Mouse (Mus musculus): Measurements from ENCODE around the gene Gm1604a. TPM values are rescaled to one million over a fixed set of nuclear protein-coding genes. Genes with fewer than 3 reads are reported as not detected.
"Not testable (repeated sequence)": the region's sequence is repeated elsewhere in the genome, so short reads cannot be mapped to it uniquely, and the experiment has no call there.

The Gm1604a gene
- total RNA-seq (2022) = 1 to 10 TPM in 3 of 4 experiments, under 1 TPM in 1; 0.66 to 2.3 (median 1.1) TPM

- DNase-seq (ENCODE audit: low spot score in 2 of 2) = peak; percentile 26 to 30
Measured at GRCm38 (mm10) chr17:7025257-7025656, at the start of gene Gm1604a. Gene Gm1604a (plus strand): TSS chr17:7025568.

- peak; percentile 57 to 67 for DNase-seq (ENCODE audit: low spot score in 2 of 2)
Measured at GRCm38 (mm10) chr17:6978287-6979248, 46.8 kb upstream of the Gm1604a start, which contains the start of gene Gm49721. Gene Gm49721 (plus strand): TSS chr17:6978904.

- DNase-seq (ENCODE audit: low spot score in 2 of 2) = not testable (repeated sequence)
Measured at GRCm38 (mm10) chr17:6979380-6979779, 46.0 kb upstream of the Gm1604a start.

GRCm38 (mm10) chr17:6980144-6980543 is 45.2 kb upstream of the Gm1604a start:
- DNase-seq (ENCODE audit: low spot score in 2 of 2) = not testable (repeated sequence)

- not testable (repeated sequence) for DNase-seq (ENCODE audit: low spot score in 2 of 2)
Measured at GRCm38 (mm10) chr17:6986118-6986517, 39.2 kb upstream of the Gm1604a start.

GRCm38 (mm10) chr17:6995504-6995903 is 29.9 kb upstream of the Gm1604a start:
- not testable (repeated sequence) for DNase-seq (ENCODE audit: low spot score in 2 of 2)

GRCm38 (mm10) chr17:6996826-6997225 is 28.5 kb upstream of the Gm1604a start:
- DNase-seq (ENCODE audit: low spot score in 2 of 2) = not testable (repeated sequence)

GRCm38 (mm10) chr17:6997778-6998490 is 27.4 kb upstream of the Gm1604a start:
- DNase-seq (ENCODE audit: low spot score in 2 of 2) = not testable (repeated sequence)

- not testable (repeated sequence) for DNase-seq (ENCODE audit: low spot score in 2 of 2)
Measured at GRCm38 (mm10) chr17:7001790-7002585, 23.4 kb upstream of the Gm1604a start.

GRCm38 (mm10) chr17:7003392-7003791 is 22.0 kb upstream of the Gm1604a start:
- DNase-seq (ENCODE audit: low spot score in 2 of 2) = not testable (repeated sequence)

GRCm38 (mm10) chr17:7005646-7006045 is 19.7 kb upstream of the Gm1604a start:
- not testable (repeated sequence) for DNase-seq (ENCODE audit: low spot score in 2 of 2)

GRCm38 (mm10) chr17:7008885-7009284 is 16.5 kb upstream of the Gm1604a start:
- DNase-seq (ENCODE audit: low spot score in 2 of 2) = not testable (repeated sequence)

GRCm38 (mm10) chr17:7009440-7009839 is 15.9 kb upstream of the Gm1604a start:
- DNase-seq (ENCODE audit: low spot score in 2 of 2) = not testable (repeated sequence)

- DNase-seq (ENCODE audit: low spot score in 2 of 2) = not testable (repeated sequence)
Measured at GRCm38 (mm10) chr17:7009901-7010300, 15.5 kb upstream of the Gm1604a start.

- not testable (repeated sequence) for DNase-seq (ENCODE audit: low spot score in 2 of 2)
Measured at GRCm38 (mm10) chr17:7014190-7014589, 11.2 kb upstream of the Gm1604a start.

GRCm38 (mm10) chr17:7025764-7026346 is 487 bp downstream of the Gm1604a start:
- not testable (repeated sequence) for DNase-seq (ENCODE audit: low spot score in 2 of 2)

- DNase-seq (ENCODE audit: low spot score in 2 of 2) = not testable (repeated sequence)
Measured at GRCm38 (mm10) chr17:7030204-7030603, 4.8 kb downstream of the Gm1604a start.

GRCm38 (mm10) chr17:7030622-7031174 is 5.3 kb downstream of the Gm1604a start:
- not testable (repeated sequence) for DNase-seq (ENCODE audit: low spot score in 2 of 2)

GRCm38 (mm10) chr17:7033192-7034166 is 8.1 kb downstream of the Gm1604a start:
- not testable (repeated sequence) for DNase-seq (ENCODE audit: low spot score in 2 of 2)
